Mouse (Mus musculus) urinary bladder, postnatal 4 days (tissue): ENCODE measurements around the gene Gm11032.
"Not testable (repeated sequence)": the region's sequence is repeated elsewhere in the genome, so short reads cannot be mapped to it uniquely, and the experiment has no call there.

ENCODE experiments used
- DNase-seq, 2 experiments: peaks; one replicate each; pipeline ENCODE4 v3.0.0; 2021 to 2022; ENCODE audit warnings: low spot score in 2 of 2

Gm11032 gene

DNA sequence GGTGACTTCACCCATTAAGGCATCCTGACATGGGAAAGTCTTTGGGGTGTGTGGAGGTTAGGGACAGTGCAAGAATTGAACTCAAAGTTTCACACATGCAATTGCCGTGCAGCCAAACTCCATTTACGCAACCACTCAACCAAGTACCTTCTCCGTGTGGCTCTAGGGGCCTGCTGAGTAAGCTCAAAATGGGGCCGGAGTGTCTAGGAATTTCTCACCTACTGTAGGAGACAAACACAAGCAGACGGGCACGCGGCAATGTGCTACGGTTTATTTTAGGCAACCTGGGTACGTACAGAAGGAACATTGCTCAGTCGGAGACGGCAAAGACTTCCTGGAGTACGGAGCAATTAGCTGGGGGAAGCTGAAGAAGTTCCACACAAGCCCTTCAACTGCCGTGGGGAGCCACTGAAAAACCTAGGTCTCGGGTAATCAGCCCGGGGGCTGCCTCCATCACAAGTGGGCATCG lies at the start of gene Gm11032:
Gene Gm11032 (plus strand): TSS at position 51 of the 469 bp plus-strand sequence.
- no peak for DNase-seq

- DNase-seq = no peak
Measured at GRCm38 (mm10) chr11:4571491-4571901, 48.4 kb upstream of the Gm11032 start.

- DNase-seq = not testable (repeated sequence)
Measured at GRCm38 (mm10) chr11:4576090-4576732, 43.7 kb upstream of the Gm11032 start.

GRCm38 (mm10) chr11:4577079-4577478 lies 42.8 kb upstream of the Gm11032 start:
- no peak for DNase-seq

GRCm38 (mm10) chr11:4578682-4579081 lies 41.2 kb upstream of the Gm11032 start:
- peak in 1 of 2 experiments; percentile 61 for DNase-seq

DNA sequence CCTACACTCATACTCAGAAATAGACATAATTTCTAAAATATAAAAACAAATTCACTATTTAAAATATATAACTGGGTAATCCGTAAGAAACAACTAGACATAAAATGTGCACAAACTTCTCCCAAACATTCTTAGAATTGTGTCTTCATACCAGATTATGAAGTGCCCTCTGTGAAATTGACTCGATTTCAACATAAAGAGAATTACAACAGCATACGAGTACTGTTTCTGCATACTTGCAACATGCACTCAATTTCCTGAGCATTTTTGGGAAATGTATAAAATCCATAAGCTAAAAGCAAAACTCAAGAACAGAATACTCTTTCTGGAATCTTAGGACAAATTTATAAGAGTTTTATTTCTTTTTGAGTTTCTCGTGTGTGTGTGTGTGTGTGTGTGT lies 28.1 kb upstream of the Gm11032 start:
- no peak for DNase-seq

- DNase-seq = no peak
Measured at GRCm38 (mm10) chr11:4593491-4593848, 26.4 kb upstream of the Gm11032 start.

- DNase-seq = peak in 1 of 2 experiments; percentile 60
Measured at GRCm38 (mm10) chr11:4593849-4594607, 25.8 kb upstream of the Gm11032 start.

- peak; percentile 93 to 96 for DNase-seq
Measured at GRCm38 (mm10) chr11:4594608-4595500, 25.0 kb upstream of the Gm11032 start, which contains the start of gene Mtmr3. Gene Mtmr3 (minus strand): TSS chr11:4594863.

DNA sequence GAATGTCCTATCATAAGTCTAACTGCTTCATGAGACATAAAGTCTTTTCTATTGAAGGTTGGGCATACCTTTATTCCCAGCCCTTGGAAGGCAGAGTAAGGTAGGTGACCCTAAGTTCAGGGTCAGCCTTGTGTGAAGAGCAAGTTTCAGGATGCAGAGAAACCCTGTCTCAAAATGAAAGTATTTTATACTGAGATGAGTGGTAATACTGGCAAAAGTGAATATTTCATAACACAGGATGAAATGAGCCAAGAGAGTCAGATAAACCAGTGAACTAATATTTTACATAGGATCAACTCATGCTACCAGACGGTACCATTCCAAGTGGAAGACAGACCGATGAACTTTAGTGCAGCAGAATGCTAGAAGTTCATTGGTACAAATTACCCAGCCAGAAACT lies 21.5 kb upstream of the Gm11032 start:
- no peak for DNase-seq

GRCm38 (mm10) chr11:4599916-4600315 lies 20.0 kb upstream of the Gm11032 start:
- DNase-seq = no peak

DNA sequence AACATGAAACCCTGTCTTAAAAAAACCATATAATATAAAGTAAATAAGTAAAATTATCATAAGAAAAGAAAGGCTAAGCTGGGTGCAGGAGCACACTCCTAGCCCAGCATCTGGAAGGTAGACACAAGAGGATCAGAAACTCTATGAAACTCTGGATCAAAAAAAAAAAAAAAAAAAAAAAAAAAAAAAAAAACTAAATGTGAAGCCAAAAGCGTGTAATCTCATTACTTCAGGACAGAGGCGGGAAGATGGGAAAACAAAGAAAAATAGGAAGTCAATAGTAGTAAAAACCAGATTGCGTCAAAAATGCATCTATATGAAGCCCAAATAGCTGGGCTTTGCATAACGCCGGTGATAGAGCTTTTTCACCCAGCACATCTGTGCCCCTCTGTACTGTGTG lies 18.0 kb upstream of the Gm11032 start:
- no peak for DNase-seq

GRCm38 (mm10) chr11:4602691-4603441 lies 17.0 kb upstream of the Gm11032 start:
- DNase-seq = no peak

DNA sequence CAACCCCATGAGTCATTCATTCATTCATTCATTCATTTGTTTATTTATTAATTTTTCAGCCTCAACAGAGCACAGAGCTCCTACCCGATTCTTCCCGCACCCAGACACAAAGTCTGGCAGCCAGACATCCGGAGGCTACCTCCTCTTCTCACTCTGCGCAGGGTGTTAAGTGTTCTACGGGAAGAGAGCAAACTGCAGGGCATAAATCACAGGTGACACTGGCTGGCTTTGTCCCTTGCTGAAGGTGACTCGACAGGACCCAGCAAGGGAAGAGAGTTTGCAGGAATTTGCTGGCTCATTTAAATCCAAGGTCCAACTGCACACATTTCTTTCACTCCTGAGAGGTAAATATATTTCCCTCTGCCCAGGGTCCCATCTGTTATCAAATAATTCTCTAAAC lies 15.4 kb upstream of the Gm11032 start:
- no peak for DNase-seq

- no peak for DNase-seq
Measured at GRCm38 (mm10) chr11:4605414-4605813, 14.5 kb upstream of the Gm11032 start.

DNA sequence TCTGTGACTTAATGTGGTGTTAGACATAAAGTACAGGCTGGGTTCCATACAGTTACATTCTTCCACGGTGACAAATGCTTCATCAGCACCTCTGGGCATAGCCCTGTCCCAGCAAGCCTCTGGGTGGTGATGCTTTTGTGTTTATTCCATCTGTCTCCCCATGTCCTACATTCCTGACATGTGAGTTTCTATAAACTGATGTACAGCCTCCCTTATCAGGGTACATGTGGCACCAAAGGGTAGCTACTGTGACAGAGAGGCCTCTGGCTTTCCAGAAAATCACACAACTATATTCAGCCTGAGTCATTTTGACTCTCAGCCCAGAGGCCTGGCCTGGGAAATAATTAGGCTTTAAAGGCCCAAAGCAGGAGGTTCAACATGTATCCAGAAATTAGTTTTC lies 13.3 kb upstream of the Gm11032 start:
- DNase-seq = no peak

DNA sequence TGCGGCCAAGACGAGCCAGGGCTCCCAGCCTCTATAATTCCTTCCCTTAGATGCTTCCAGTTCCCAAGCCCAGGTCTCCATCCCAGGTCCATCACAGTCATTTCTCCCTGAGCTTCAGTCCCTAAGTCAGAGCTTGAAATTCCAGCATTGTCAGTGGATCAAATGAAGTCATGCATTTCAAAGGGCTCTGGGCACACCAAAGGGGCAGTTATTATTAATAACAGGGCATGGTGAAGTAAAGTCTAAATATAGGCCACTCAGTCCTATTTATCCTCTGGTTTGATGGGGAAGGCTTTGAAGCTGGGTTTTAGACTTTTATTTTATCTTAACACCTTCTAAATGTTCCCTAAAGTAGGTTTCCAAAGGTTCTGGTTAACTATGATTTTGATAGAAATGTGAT lies 8.0 kb upstream of the Gm11032 start:
- DNase-seq = no peak

GRCm38 (mm10) chr11:4620501-4621108 lies 738 bp downstream of the Gm11032 start:
- DNase-seq = peak in 1 of 2 experiments; percentile 38

GRCm38 (mm10) chr11:4621866-4622265 lies 2.0 kb downstream of the Gm11032 start:
- no peak for DNase-seq

DNA sequence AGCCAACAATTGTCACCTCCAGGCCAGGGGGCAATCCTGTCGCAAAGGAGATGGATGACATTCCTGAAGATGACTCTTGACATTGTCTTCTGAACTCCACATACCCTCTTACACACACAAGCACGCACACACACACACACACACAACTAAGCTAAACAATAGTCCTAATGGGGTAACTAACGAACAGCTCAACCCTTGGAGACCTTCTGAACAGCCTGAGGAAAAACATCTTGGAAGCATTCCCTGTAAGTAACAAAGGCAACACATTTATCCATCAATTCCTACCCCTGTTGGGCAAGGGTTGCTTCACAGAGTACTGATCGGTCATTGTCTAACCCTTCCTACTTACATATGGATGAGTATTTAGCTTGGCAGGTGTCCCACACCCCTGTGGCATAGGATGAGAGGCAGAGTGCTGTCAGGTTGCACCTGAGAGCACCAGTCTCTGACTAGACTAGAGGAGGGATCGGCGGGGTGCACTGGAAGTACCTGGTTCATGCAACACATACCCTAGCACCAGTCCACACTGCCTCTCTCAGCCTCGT lies 2.6 kb downstream of the Gm11032 start:
- DNase-seq = no peak

GRCm38 (mm10) chr11:4622997-4623396 lies 3.1 kb downstream of the Gm11032 start:
- no peak for DNase-seq
